Mouse (Mus musculus) G1E-ER4 (cell line): ENCODE data around the gene Ankrd27. TPM values are rescaled to one million over a fixed set of nuclear protein-coding genes. Genes with fewer than 3 reads are reported as not detected.

ENCODE experiments used
- GATA1 ChIP-seq: IDR thresholded peaks from one replicate; pipeline ENCODE4 v1.8.0; 2012; ENCODE audit warnings: low read length, inconsistent platforms
- polyA plus RNA-seq: library from polyadenylated mRNA; stranded (reverse); fragments of >175 nt; gene quantifications from 2 replicates; pipeline ENCODE4 v1.2.3, GENCODE M21; 2012

Gene Ankrd27
- polyA plus RNA-seq, 1 experiment = 375 TPM

DNA sequence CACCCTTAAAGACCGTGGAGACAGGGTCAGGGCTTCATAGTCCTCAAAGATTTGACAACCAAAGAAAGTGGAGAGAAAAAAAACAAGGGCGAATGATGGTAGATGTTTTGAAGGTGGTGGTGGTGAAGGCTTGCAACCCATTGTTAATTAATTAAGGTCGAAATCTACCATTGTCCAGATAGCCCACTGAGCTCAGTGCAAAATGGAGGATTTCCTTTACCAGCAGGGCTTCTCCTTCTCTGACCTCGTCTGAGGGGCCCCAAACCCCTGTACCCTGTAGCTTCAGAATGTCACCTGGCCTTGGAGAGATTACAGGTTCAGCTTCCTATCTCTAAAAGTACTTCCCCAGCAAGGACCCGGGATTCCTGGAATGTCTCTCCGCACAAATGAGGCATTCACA lies 71.8 kb downstream of the Ankrd27 start:
- no peak for TF ChIP-seq GATA1

- no peak for TF ChIP-seq GATA1
Observed at GRCm38 (mm10) chr7:35659173-35659572, 73.1 kb downstream of the Ankrd27 start.

DNA sequence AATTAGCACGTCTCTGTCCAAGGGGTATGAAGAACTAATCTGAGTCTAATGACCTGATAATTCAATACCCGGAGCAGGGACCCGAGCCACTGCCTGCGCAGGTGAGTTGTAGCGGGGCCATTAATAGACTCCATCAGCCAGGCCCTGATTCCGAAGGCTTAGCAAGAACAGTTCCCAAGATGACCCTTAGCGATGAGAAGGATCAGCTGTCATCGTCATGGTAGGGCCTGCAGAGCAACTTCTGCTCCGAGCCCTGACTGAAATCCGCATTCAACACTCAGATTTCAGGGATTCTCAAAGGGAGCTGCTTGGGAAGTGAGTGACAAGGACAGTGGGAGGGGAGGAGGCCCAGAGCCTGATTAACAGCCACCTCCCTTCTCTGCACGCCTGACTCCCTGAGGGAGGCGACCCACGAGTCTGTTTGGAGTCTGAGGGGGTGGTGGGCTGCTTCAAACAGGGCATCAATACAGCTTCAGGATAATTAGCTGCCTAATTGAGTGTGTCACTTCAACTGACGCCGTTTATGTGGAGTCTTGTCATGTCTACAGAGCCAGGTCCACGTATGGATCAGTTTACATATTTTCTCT lies 77.8 kb downstream of the Ankrd27 start:
- TF ChIP-seq GATA1 = no peak

GRCm38 (mm10) chr7:35668066-35669041 lies 82.3 kb downstream of the Ankrd27 start:
- no peak for TF ChIP-seq GATA1

DNA sequence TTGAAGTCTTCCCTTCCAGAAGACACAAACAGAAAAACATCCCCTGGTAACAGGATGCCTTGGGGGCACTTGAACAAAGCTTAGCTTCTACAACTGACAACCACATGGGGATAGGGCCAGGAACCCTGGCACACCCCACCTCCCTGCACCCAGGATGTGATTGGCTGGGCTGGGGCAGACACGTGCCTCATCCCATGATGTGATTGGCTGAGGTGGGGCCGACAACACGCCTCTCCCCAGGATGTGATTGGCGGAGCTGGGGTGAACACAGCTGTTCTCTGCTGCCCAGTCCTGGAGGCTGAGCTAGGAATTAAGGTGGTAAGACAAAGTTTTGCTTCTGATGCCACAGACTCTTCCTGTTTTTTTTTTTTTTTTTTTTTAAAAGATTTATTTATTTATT lies 92.9 kb downstream of the Ankrd27 start:
- TF ChIP-seq GATA1 = no peak

- TF ChIP-seq GATA1 = no peak
Observed at GRCm38 (mm10) chr7:35681559-35681958, 95.5 kb downstream of the Ankrd27 start.

- no peak for TF ChIP-seq GATA1
Observed at GRCm38 (mm10) chr7:35683409-35684122, 97.5 kb downstream of the Ankrd27 start.

- no peak for TF ChIP-seq GATA1
Observed at GRCm38 (mm10) chr7:35686216-35686615, 100.2 kb downstream of the Ankrd27 start.

- TF ChIP-seq GATA1 = no peak
Observed at GRCm38 (mm10) chr7:35686756-35687155, 100.7 kb downstream of the Ankrd27 start.

DNA sequence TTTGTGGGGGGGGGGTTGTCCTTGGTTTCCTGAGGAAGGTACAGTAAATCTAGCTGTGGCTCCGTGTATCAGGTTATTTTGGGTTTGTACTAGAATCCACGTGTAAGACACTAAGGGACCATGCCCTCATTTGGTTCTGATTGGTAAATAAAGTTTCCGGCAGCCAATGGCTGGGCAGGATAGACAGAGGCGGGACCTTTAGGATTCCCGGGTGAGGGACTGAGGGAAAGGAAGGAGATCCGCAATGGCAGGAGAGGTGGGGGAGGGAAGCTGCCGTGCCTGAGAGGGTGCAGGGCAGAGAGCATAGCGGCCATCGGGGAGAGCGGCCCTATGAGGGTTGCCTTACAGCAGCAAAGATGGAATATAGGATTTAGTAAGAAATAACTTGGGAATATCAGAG lies 101.2 kb downstream of the Ankrd27 start:
- no peak for TF ChIP-seq GATA1

DNA sequence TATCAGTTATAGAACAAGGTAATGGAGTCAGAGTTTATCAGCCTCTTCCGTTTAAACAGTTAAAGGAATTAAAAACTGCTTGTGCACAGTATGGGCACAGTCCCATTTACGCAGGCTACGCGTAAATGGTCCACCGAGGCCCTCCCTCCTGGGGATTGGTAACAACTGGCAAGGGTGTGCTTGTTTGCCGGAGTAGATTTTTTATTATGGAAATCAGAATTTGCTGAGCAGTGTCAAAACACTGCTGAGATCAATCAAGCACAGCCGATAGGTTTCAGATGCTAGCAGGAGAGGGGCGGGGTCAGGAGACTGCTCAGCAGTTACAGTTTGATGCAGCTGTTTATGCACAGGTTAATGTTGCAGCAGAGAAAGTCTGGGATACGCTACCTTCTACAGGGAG lies 102.2 kb downstream of the Ankrd27 start:
- no peak for TF ChIP-seq GATA1

Other genes with a start within 250 kb of the Ankrd27 start
- gene Faap24, start 189.4 kb upstream of the Ankrd27 start, polyA plus RNA-seq = 15.7 and 38.4 TPM in 2 replicates
- 18.9 and 20.1 TPM in 2 replicates for gene Cep89, start 189.2 kb upstream of the Ankrd27 start, polyA plus RNA-seq
- not detected in 2 replicates for gene Slc7a9, start 137.4 kb upstream of the Ankrd27 start, polyA plus RNA-seq
- not detected in 2 replicates for gene Tdrd12, start 48.5 kb upstream of the Ankrd27 start, polyA plus RNA-seq
- gene Nudt19, start 29.9 kb upstream of the Ankrd27 start, polyA plus RNA-seq = 62.2 and 83.6 TPM in 2 replicates
- 2.0 and 2.8 TPM in 2 replicates for gene Rgs9bp, start 662 bp upstream of the Ankrd27 start, polyA plus RNA-seq
- gene Pdcd5, start 61.3 kb downstream of the Ankrd27 start, polyA plus RNA-seq = 420 and 492 TPM in 2 replicates
- gene Dpy19l3, start 168.2 kb downstream of the Ankrd27 start, polyA plus RNA-seq = 10.9 and 12.9 TPM in 2 replicates
- gene Zfp507, start 216.8 kb downstream of the Ankrd27 start, polyA plus RNA-seq = 13.6 and 26.1 TPM in 2 replicates